Mouse (Mus musculus) MEL (cell line): ENCODE data around the gene Gm49392.

Source experiments
- CTCF ChIP-seq, 3 experiments: IDR thresholded peaks in 2 of 3; conservative IDR thresholded peaks in 1 of 3; 2 replicates each; pipeline ENCODE4 v1.5.1; 2011 to 2012; ENCODE audit warnings: low read length in 3 of 3, low read depth in 2 of 3, mild to moderate bottlenecking in 2 of 3, improper control_type of control experiment in 1 of 3, inconsistent platforms in 1 of 3, mixed read lengths in 1 of 3, moderate library complexity in 1 of 3; ENCODE audit not compliant: control insufficient read depth in 1 of 3, insufficient read depth in 1 of 3, poor library complexity in 1 of 3, severe bottlenecking in 1 of 3
- EP300 ChIP-seq, 2 experiments: IDR thresholded peaks; 2 replicates each; pipeline ENCODE4 v1.6.1; 2011; ENCODE audit warnings: improper control_type of control experiment in 2 of 2, low read length in 2 of 2, low read depth in 1 of 2, mild to moderate bottlenecking in 1 of 2
- GATA1 ChIP-seq: IDR thresholded peaks from 2 replicates; pipeline ENCODE4 v1.6.1; 2011; ENCODE audit warnings: low read depth, low read length, improper control_type of control experiment
- HCFC1 ChIP-seq: IDR thresholded peaks from 2 replicates; pipeline ENCODE4 v1.6.1; 2012; ENCODE audit warnings: low read depth, mild to moderate bottlenecking, inconsistent platforms, low read length, improper control_type of control experiment, moderate library complexity
- JUND ChIP-seq: IDR thresholded peaks from 2 replicates; pipeline ENCODE4 v1.6.1; 2011; ENCODE audit warnings: low read depth, mild to moderate bottlenecking, improper control_type of control experiment, low read length
- MAFK ChIP-seq: IDR thresholded peaks from 2 replicates; pipeline ENCODE4 v1.6.1; 2011; ENCODE audit warnings: low read depth, mild to moderate bottlenecking, low read length, improper control_type of control experiment, borderline replicate concordance
- MAX ChIP-seq: IDR thresholded peaks from 2 replicates; pipeline ENCODE4 v1.6.1; 2011; ENCODE audit warnings: low read length, improper control_type of control experiment
- NRF1 ChIP-seq: IDR thresholded peaks from 2 replicates; pipeline ENCODE4 v1.6.1; 2014; ENCODE audit warnings: low read depth, mild to moderate bottlenecking, inconsistent platforms, low read length, improper control_type of control experiment, moderate library complexity; ENCODE audit not compliant: poor library complexity, insufficient read depth, severe bottlenecking
- POLR2A ChIP-seq, 2 experiments: IDR thresholded peaks; 2 replicates each; pipeline ENCODE4 v1.6.1; 2011 to 2012; ENCODE audit warnings: low read length in 2 of 2, mild to moderate bottlenecking in 2 of 2, control low read depth in 1 of 2, improper control_type of control experiment in 1 of 2, low read depth in 1 of 2, moderate library complexity in 1 of 2; ENCODE audit not compliant: control insufficient read depth in 1 of 2, insufficient read depth in 1 of 2, poor library complexity in 1 of 2
- TCF12 ChIP-seq: IDR thresholded peaks from 2 replicates; pipeline ENCODE4 v1.6.1; 2014; ENCODE audit warnings: low read depth, mild to moderate bottlenecking, inconsistent platforms, low read length, improper control_type of control experiment, moderate library complexity
- UBTF ChIP-seq: IDR thresholded peaks from 2 replicates; pipeline ENCODE4 v1.6.1; 2012; ENCODE audit warnings: low read depth, mild to moderate bottlenecking, inconsistent platforms, low read length, improper control_type of control experiment, moderate library complexity, borderline replicate concordance; ENCODE audit not compliant: insufficient read depth

DNA sequence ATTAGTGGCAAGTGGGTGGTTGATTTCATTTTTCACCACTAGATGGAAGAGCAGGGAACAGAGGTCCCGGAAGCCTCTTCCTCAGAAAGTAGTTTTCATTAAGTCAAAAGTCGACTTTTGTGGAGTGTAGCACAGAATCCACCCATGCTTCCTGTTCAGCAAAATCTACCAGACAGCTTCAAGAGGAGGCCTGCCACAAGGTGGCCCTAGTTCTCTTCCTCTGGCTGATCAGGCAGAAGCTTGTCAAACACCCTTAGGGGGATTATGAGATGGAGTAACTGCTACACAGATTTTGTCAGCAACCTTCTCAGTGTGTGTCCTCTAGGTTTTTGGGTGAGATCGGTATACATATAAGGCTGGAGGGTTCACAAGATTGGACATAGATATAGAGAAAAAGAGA lies 70.6 kb downstream of the Gm49392 start:
- TF ChIP-seq CTCF (IDR thresholded peaks at IDR 0.05 in 2 of 3, conservative IDR thresholded peaks at IDR 0.05 in 1 of 3; ENCODE audit: control insufficient read depth in 1 of 3, insufficient read depth in 1 of 3, low read depth in 2 of 3, low read length in 3 of 3, poor library complexity in 1 of 3, severe bottlenecking in 1 of 3) (no peak), EP300 (IDR thresholded peaks at IDR 0.05; ENCODE audit: low read depth in 1 of 2, low read length in 2 of 2) (no peak), TCF12 (no peak), POLR2A (IDR thresholded peaks at IDR 0.05; ENCODE audit: control insufficient read depth in 1 of 2, insufficient read depth in 1 of 2, low read depth in 1 of 2, low read length in 2 of 2, poor library complexity in 1 of 2) (no peak), NRF1 (no peak), MAX (no peak), GATA1 (no peak), JUND (no peak), MAFK (no peak), UBTF (no peak), HCFC1 (no peak)
